Mouse (Mus musculus) heart, postnatal 0 days (tissue): ENCODE results near the gene Tbxas1. TPM values are rescaled to one million over a fixed set of nuclear protein-coding genes. Genes with fewer than 3 reads are reported as not detected.

ENCODE experiments used
- ATAC-seq: fragments of 200-750 bp; cut with Nextera tagmentation; 2 replicates; pipeline ENCODE4 v1.8.0; 2017; ENCODE audit warnings: low read depth, moderate number of reproducible peaks, moderate library complexity; ENCODE audit not compliant: insufficient read depth
- DNase-seq: peaks from one replicate; pipeline ENCODE4 v3.0.0-alpha.2; 2016; ENCODE audit warnings: low spot score
- H3K27ac ChIP-seq: fragments of 300-500 bp; sonication (generic); 2 replicates; pipeline ENCODE4 v1.5.1; 2014; ENCODE audit warnings: low read depth, mild to moderate bottlenecking
- H3K27me3 ChIP-seq: fragments of 300-500 bp; sonication (generic); 2 replicates; pipeline ENCODE4 v1.6.1; 2014; ENCODE audit warnings: low read length, mixed read lengths; ENCODE audit not compliant: control insufficient read depth, insufficient read depth
- H3K36me3 ChIP-seq: fragments of 300-500 bp; sonication (generic); replicated peaks from 2 replicates; pipeline ENCODE4 v1.6.1; 2014; ENCODE audit warnings: low read length, mixed read lengths; ENCODE audit not compliant: control insufficient read depth, insufficient read depth
- H3K4me1 ChIP-seq: fragments of 300-500 bp; sonication (generic); 2 replicates; pipeline ENCODE4 v1.6.1; 2014; ENCODE audit warnings: antibody characterized with exemption; ENCODE audit not compliant: control insufficient read depth, insufficient read depth
- H3K4me2 ChIP-seq: fragments of 300-500 bp; sonication (generic); 2 replicates; pipeline ENCODE4 v1.6.1; 2014; ENCODE audit warnings: low read depth, mild to moderate bottlenecking, low read length, moderate library complexity
- H3K4me3 ChIP-seq: fragments of 300-500 bp; sonication (generic); 2 replicates; pipeline ENCODE4 v1.5.1; 2014; ENCODE audit warnings: low read depth, low read length
- H3K9ac ChIP-seq: fragments of 300-500 bp; sonication (generic); replicated peaks from 2 replicates; pipeline ENCODE4 v1.6.1; 2014; ENCODE audit warnings: low read depth, low read length, mixed read lengths
- H3K9me3 ChIP-seq: fragments of 300-500 bp; sonication (generic); replicated peaks from 2 replicates; pipeline ENCODE4 v1.6.1; 2016; ENCODE audit warnings: low read length; ENCODE audit not compliant: control insufficient read depth
- CTCF ChIP-seq: IDR thresholded peaks from 2 replicates; pipeline ENCODE4 v1.5.1; 2016; ENCODE audit warnings: antibody characterized with exemption, control low read depth, low read depth
- EP300 ChIP-seq: IDR thresholded peaks from 2 replicates; pipeline ENCODE4 v1.6.1; 2016; ENCODE audit warnings: antibody characterized with exemption, low read depth
- WGBS: fragments of 180-500 bp; shearing (Covaris S2); extraction: QIAGEN DNeasy Blood & Tissue Kit; methylation state at CpG from one replicate; pipeline ENCODE4 v1.1.7; 2014; 5-methylcytosine and 5-hydroxymethylcytosine counted together
- polyA plus RNA-seq: library from polyadenylated mRNA; unstranded; fragments of >200 nt; fragmentation: Nextera tagmentation; extraction: Ambion mirVana; gene quantifications from 2 replicates; pipeline ENCODE4 v1.2.1, GENCODE M21; 2015
- total RNA-seq: library from RNA; depleted of rRNA; stranded (reverse); fragments of >200 nt; gene quantifications from 2 replicates; pipeline ENCODE4 v1.2.3, GENCODE M21; 2014; ENCODE audit warnings: low replicate concordance

Tbxas1 gene
- total and polyA plus RNA-seq, 2 experiments from 2014 or later, result 0.64 to 1.6 TPM

- DNase-seq, result no peak
- H3K4me1 ChIP-seq, result peaks cover 8% of the 10 kb centered on the region
- TF ChIP-seq EP300, result no peak
- TF ChIP-seq CTCF, result no peak
Measured at GRCm38 (mm10) chr6:38913386-38914042, 38.3 kb downstream of the Tbxas1 start.

DNA sequence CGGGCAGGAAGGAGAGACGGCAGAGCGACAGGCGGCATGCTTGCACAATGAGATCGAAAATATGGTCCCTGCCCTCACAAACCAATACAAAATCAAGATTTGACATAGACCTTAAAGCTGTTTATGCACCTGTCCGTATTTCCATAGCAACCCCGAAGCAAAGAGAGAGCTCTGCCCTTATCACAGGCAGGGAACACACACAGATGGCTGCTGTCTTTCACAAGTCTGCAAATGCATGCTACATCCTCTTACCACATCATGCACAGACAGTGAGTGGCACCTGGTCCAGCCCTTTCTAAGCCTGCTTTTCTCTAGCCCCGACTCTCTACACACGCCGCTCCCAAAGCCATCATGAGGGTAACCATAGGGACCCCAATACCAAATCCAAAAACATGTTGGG lies 39.0 kb downstream of the Tbxas1 start:
- H3K27ac ChIP-seq, result no peak overlapping the region
- no peak overlapping the region for H3K4me3 ChIP-seq
- no peak overlapping the region for H3K4me2 ChIP-seq
- WGBS, result 84% methylated on average over 10 of the region's 10 CpGs
- no peaks in the 10 kb centered on the region for H3K27me3 ChIP-seq
- no peak overlapping the region for H3K9ac ChIP-seq
- DNase-seq (no peak), ATAC-seq (no peak)
- H3K4me1 ChIP-seq, result peaks cover 8% of the 10 kb centered on the region
- H3K9me3 ChIP-seq, result no peaks in the 10 kb centered on the region
- TF ChIP-seq CTCF (no peak), EP300 (no peak)
- H3K36me3 ChIP-seq, result no peaks in the 10 kb centered on the region

More at GRCm38 (mm10) chr6:38913386-38914042, 38.3 kb downstream of the Tbxas1 start:
- no peak for ATAC-seq
- no peak overlapping the region for H3K4me2 ChIP-seq
- no peaks in the 10 kb centered on the region for H3K9me3 ChIP-seq
- no peaks in the 10 kb centered on the region for H3K36me3 ChIP-seq
- no peak overlapping the region for H3K9ac ChIP-seq
- no peak overlapping the region for H3K27ac ChIP-seq
- H3K4me3 ChIP-seq, result no peak overlapping the region
- H3K27me3 ChIP-seq, result no peaks in the 10 kb centered on the region
- whole genome bisulfite sequencing, result 58% methylated on average over 13 of the region's 13 CpGs

DNA sequence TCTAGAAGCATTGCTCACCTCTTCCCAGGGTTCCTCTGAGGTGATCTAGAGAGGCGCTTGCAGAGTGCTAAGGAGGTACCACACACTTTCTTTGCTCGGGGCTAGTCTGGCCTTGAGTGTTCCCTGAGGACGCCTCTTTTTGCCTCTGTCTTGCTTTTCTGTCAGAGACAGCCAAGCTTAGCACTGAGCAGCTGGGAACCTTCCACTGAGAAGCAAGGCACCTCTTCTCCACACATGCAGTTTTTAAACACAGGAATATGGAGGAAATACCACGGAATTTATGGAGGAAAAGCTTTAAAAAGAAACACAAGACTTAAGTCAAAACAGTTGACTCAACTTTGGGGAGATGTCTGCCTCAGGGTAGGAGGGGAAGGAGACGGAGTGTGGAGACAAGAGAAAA lies 40.6 kb downstream of the Tbxas1 start:
- no peaks in the 10 kb centered on the region for H3K9me3 ChIP-seq
- 79% methylated on average over 5 of the region's 5 CpGs for WGBS
- no peaks in the 10 kb centered on the region for H3K27me3 ChIP-seq
- no peak overlapping the region for H3K9ac ChIP-seq
- H3K4me1 ChIP-seq, result peaks cover 3% of the 10 kb centered on the region
- no peak overlapping the region for H3K4me3 ChIP-seq
- ATAC-seq, result no peak
- no peak overlapping the region for H3K4me2 ChIP-seq
- no peak overlapping the region for H3K27ac ChIP-seq
- no peak for DNase-seq
- no peak for TF ChIP-seq CTCF
- TF ChIP-seq EP300, result no peak
- H3K36me3 ChIP-seq, result no peaks in the 10 kb centered on the region

- 69% methylated on average over 4 of the region's 4 CpGs for WGBS
- no peaks in the 10 kb centered on the region for H3K9me3 ChIP-seq
- no peak overlapping the region for H3K4me2 ChIP-seq
- no peak for DNase-seq
- H3K27ac ChIP-seq, result no peak overlapping the region
- no peak for ATAC-seq
- TF ChIP-seq EP300 (no peak), CTCF (no peak)
- peaks cover 3% of the 10 kb centered on the region; the same call in 1 of the 2 replicates for H3K4me1 ChIP-seq
- no peak overlapping the region for H3K4me3 ChIP-seq
- H3K27me3 ChIP-seq, result no peaks in the 10 kb centered on the region
- no peak overlapping the region for H3K9ac ChIP-seq
- no peaks in the 10 kb centered on the region for H3K36me3 ChIP-seq
Measured at GRCm38 (mm10) chr6:38916571-38916970, 41.4 kb downstream of the Tbxas1 start.

DNA sequence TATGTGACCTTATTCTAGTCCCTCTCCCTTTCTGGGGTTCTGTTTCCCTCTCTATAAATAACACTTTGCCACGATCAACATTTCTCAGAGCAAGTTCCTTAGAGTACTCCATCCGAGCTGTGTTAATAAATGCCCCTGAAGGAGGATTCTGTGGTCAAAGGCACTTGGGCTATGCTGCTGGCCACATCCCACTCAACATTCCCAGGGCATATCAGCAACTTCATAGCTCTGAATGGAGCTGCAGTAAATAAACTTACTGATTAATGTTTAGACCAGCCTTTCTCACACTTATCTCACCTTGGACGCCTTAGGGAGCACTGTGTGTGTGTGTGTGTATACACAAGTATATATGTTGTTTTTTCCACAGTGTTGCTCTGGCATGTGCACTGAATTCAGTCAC lies 42.2 kb downstream of the Tbxas1 start:
- no peak for ATAC-seq
- peaks cover 9% of the 10 kb centered on the region; the same call in 1 of the 2 replicates for H3K4me1 ChIP-seq

GRCm38 (mm10) chr6:38918728-38919127 lies 43.5 kb downstream of the Tbxas1 start:
- no peak for DNase-seq
- no peak for ATAC-seq
- 90% methylated on average over 4 of the region's 4 CpGs for WGBS
- Histone ChIP-seq H3K27me3 (no peaks in the 10 kb centered on the region), H3K27ac (no peak overlapping the region), H3K36me3 (no peaks in the 10 kb centered on the region), H3K4me1 (peaks cover 10% of the 10 kb centered on the region), H3K4me3 (no peak overlapping the region), H3K9me3 (no peaks in the 10 kb centered on the region), H3K9ac (no peak overlapping the region), H3K4me2 (no peak overlapping the region)
- TF ChIP-seq CTCF (no peak), EP300 (no peak)

More for the DNA sequence above, 42.2 kb downstream of the Tbxas1 start:
- TF ChIP-seq EP300, result no peak
- WGBS, result 24% methylated on average over 3 of the region's 3 CpGs
- Histone ChIP-seq H3K27me3 (no peaks in the 10 kb centered on the region), H3K36me3 (no peaks in the 10 kb centered on the region), H3K4me3 (no peak overlapping the region), H3K9me3 (no peaks in the 10 kb centered on the region), H3K27ac (no peak overlapping the region), H3K4me2 (no peak overlapping the region), H3K9ac (no peak overlapping the region)
- DNase-seq, result no peak
